ENCODE assay signal across 14 mouse cellular contexts in genomic region chr5:66359742-66360423, GRCm38 (mm10).
DNase-seq lines count a peak whose midpoint lies in the region; ATAC-seq and TF ChIP-seq lines count a peak whose summit lies in the region.
"Had no signal": no experiment of that assay in that cellular context is flagged by ENCODE, and none has a peak within 500 bp of the region (broad histone marks: within the 10 kb centered on the region; RNA-seq: fewer than 3 reads in every experiment).

No protein-coding gene starts in this region.

- H3K27me3 ChIP-seq in hindbrain, embryonic 13.5 days: no peaks in the 10 kb centered on the region
- no peaks in the 10 kb centered on the region for H3K27me3 ChIP-seq in hindbrain, postnatal 0 days (ENCODE audit: insufficient read depth, low read length)
- no peaks in the 10 kb centered on the region for H3K27me3 ChIP-seq in hindbrain, embryonic 15.5 days
- H3K27me3 ChIP-seq: stomach, embryonic 15.5 days had no signal

- H3K4me3 ChIP-seq in hindbrain, embryonic 13.5 days: no peak overlapping the region
- no peak overlapping the region for H3K4me3 ChIP-seq in hindbrain, postnatal 0 days (ENCODE audit: low read length)
- H3K4me3 ChIP-seq in hindbrain, embryonic 15.5 days: no peak overlapping the region
- H3K4me3 ChIP-seq: heart, embryonic 10.5 days; stomach, embryonic 15.5 days had no signal

- no peak for TF ChIP-seq CTCF in hindbrain, postnatal 0 days (IDR thresholded peaks at IDR 0.05; ENCODE audit: low read depth)

- no peak overlapping the region for H3K9ac ChIP-seq in hindbrain, embryonic 13.5 days
- no peak overlapping the region for H3K9ac ChIP-seq in hindbrain, postnatal 0 days (replicated peaks; ENCODE audit: low read length)
- H3K9ac ChIP-seq in hindbrain, embryonic 15.5 days: no peak overlapping the region
- H3K9ac ChIP-seq: stomach, embryonic 15.5 days had no signal

- peak overlapping the region; percentile 72 for H3K27ac ChIP-seq in hindbrain, embryonic 13.5 days
- no peak overlapping the region for H3K27ac ChIP-seq in hindbrain, postnatal 0 days
- H3K27ac ChIP-seq in hindbrain, embryonic 15.5 days (replicated peaks): peak overlapping the region; percentile 41
- H3K27ac ChIP-seq: heart, embryonic 10.5 days; stomach, embryonic 15.5 days had no signal

- DNase-seq in hindbrain, postnatal 0 days (ENCODE audit: low spot score): no peak
- DNase-seq in brain, adult 2 months (ENCODE audit: low read depth, low spot score): peak; percentile 33
- peak; percentile 43 for DNase-seq in thymus, postnatal 14 days
- no peak for DNase-seq in testis, postnatal 10 days (ENCODE audit: low spot score)
- no peak for DNase-seq in adrenal gland, postnatal 14 days
- DNase-seq: cerebellum, adult 11 months; cerebellum, postnatal 25 days; gastrocnemius, postnatal 36 days; heart, postnatal 10 days; lung, adult 18-20 months had no signal

- ATAC-seq in hindbrain, embryonic 13.5 days (ENCODE audit: low FRiP score): no peak
- ATAC-seq in hindbrain, postnatal 0 days: no peak
- no peak for ATAC-seq in hindbrain, embryonic 15.5 days (ENCODE audit: low FRiP score, low read depth)

- WGBS in hindbrain, embryonic 13.5 days: 46% methylated on average over 15 of the region's 15 CpGs
- 40% methylated on average over 15 of the region's 15 CpGs for WGBS in hindbrain, postnatal 0 days
- whole genome bisulfite sequencing in hindbrain, embryonic 15.5 days: 46% methylated on average over 15 of the region's 15 CpGs

- H3K4me1 ChIP-seq in hindbrain, embryonic 13.5 days (replicated peaks): peaks cover 42% of the 10 kb centered on the region
- H3K4me1 ChIP-seq in hindbrain, postnatal 0 days (ENCODE audit: insufficient read depth, low read length): no peaks in the 10 kb centered on the region
- H3K4me1 ChIP-seq in hindbrain, embryonic 15.5 days (replicated peaks): peaks cover 21% of the 10 kb centered on the region
- H3K4me1 ChIP-seq: stomach, embryonic 15.5 days had no signal

- no peaks in the 10 kb centered on the region for H3K9me3 ChIP-seq in hindbrain, embryonic 13.5 days
- no peaks in the 10 kb centered on the region for H3K9me3 ChIP-seq in hindbrain, postnatal 0 days (ENCODE audit: low read length)
- no peaks in the 10 kb centered on the region for H3K9me3 ChIP-seq in hindbrain, embryonic 15.5 days
- H3K9me3 ChIP-seq: stomach, embryonic 15.5 days had no signal

- peaks cover 17% of the 10 kb centered on the region for H3K36me3 ChIP-seq in hindbrain, embryonic 13.5 days
- H3K36me3 ChIP-seq in hindbrain, postnatal 0 days (ENCODE audit: insufficient read depth, low read length): no peaks in the 10 kb centered on the region; the same call in 1 of the 2 replicates
- H3K36me3 ChIP-seq in hindbrain, embryonic 15.5 days: peaks cover 4% of the 10 kb centered on the region; the same call in 1 of the 2 replicates
- H3K36me3 ChIP-seq: stomach, embryonic 15.5 days had no signal

- no peak overlapping the region for H3K4me2 ChIP-seq in hindbrain, embryonic 13.5 days
- H3K4me2 ChIP-seq in hindbrain, postnatal 0 days (ENCODE audit: low read depth, low read length): no peak overlapping the region
- no peak overlapping the region for H3K4me2 ChIP-seq in hindbrain, embryonic 15.5 days
- H3K4me2 ChIP-seq: stomach, embryonic 15.5 days had no signal

Comparison
In these comparisons a context has a peak if more than half of its experiments do, and no peak if none do; other contexts are left out.
1. DNase-seq: peak in brain, adult 2 months (single experiment) and thymus, postnatal 14 days (single experiment); none in hindbrain, postnatal 0 days (single experiment), testis, postnatal 10 days (single experiment) and adrenal gland, postnatal 14 days (single experiment).